Mouse (Mus musculus) kidney, adult 2 months (tissue): ENCODE measurements around the gene Zc3h12d.

Experiments
- CTCF ChIP-seq: fragments of 200-500 bp; conservative IDR thresholded peaks from 2 replicates; pipeline ENCODE4 v1.5.1; 2011; ENCODE audit warnings: low read depth, mild to moderate bottlenecking, control low read depth, low read length, moderate library complexity, mixed read lengths; ENCODE audit not compliant: insufficient read depth, insufficient read length
- POLR2A ChIP-seq: fragments of 200-500 bp; IDR thresholded peaks from one replicate; pipeline ENCODE4 v1.6.1; 2011; ENCODE audit warnings: low read depth, low read length, control low read depth

DNA sequence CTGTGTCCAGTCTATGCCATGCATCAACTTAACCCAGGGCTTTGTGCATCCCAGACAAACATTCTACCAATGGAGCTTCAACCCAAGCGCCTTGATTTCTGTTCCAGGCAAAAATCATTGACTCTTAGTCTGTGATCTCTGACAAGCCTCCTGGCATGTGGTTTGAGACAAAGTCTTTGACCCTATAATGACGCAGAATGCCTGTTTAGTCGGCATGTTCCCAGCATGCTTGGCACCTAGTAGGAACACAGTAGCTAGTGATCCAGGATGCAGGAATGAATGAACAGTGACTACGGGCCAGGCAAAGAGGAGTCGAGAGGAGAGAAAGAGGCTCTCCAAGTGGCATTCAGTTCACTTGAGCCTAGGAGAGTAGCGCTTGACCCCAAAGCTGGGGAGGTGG lies 31.1 kb downstream of the Zc3h12d start:
- TF ChIP-seq POLR2A = no peak
- TF ChIP-seq CTCF = no peak
